Mouse (Mus musculus) neural tube, embryonic 12.5 days (tissue): ENCODE measurements around the gene Lss. TPM values are rescaled to one million over a fixed set of nuclear protein-coding genes. Genes with fewer than 3 reads are reported as not detected.
A peak's percentile ranks its signal among the peaks of the same experiment; 100 is the strongest.

ENCODE experiments used
- ATAC-seq: fragments of 200-750 bp; cut with Nextera tagmentation; 2 replicates; pipeline ENCODE4 v1.8.0; 2017; ENCODE audit warnings: low read depth, mild to moderate bottlenecking, moderate TSS enrichment, moderate library complexity; ENCODE audit not compliant: low FRiP score
- H3K27ac ChIP-seq: fragments of 300-500 bp; sonication (generic); 2 replicates; pipeline ENCODE4 v1.5.1; 2016
- H3K27me3 ChIP-seq: fragments of 300-500 bp; sonication (generic); replicated peaks from 2 replicates; pipeline ENCODE4 v1.6.1; 2016; ENCODE audit warnings: mild to moderate bottlenecking
- H3K36me3 ChIP-seq: fragments of 300-500 bp; sonication (generic); 2 replicates; pipeline ENCODE4 v1.6.1; 2016; ENCODE audit warnings: mild to moderate bottlenecking
- H3K4me1 ChIP-seq: fragments of 300-500 bp; sonication (generic); 2 replicates; pipeline ENCODE4 v1.6.1; 2016
- H3K4me2 ChIP-seq: fragments of 300-500 bp; sonication (generic); replicated peaks from 2 replicates; pipeline ENCODE4 v1.6.1; 2016; ENCODE audit warnings: mild to moderate bottlenecking
- H3K4me3 ChIP-seq: fragments of 300-500 bp; sonication (generic); 2 replicates; pipeline ENCODE4 v1.5.1; 2016
- H3K9ac ChIP-seq: fragments of 300-500 bp; sonication (generic); 2 replicates; pipeline ENCODE4 v1.6.1; 2016; ENCODE audit warnings: mild to moderate bottlenecking
- H3K9me3 ChIP-seq: fragments of 300-500 bp; sonication (generic); 2 replicates; pipeline ENCODE4 v1.6.1; 2016; ENCODE audit warnings: mild to moderate bottlenecking
- WGBS: fragments of 180-500 bp; shearing (Covaris S2); methylation state at CpG from one replicate; pipeline ENCODE4 v1.1.7; 2016; 5-methylcytosine and 5-hydroxymethylcytosine counted together
- polyA plus RNA-seq: library from polyadenylated mRNA; unstranded; fragments of >200 nt; fragmentation: Nextera tagmentation; extraction: Ambion mirVana; gene quantifications from 2 replicates; pipeline ENCODE4 v1.2.1, GENCODE M21; 2016

Lss gene
- polyA plus RNA-seq, 1 experiment from 2014 or later, result 51.9 TPM

- Histone ChIP-seq H3K4me2 (peak overlapping the region; percentile 82), H3K4me3 (peak overlapping the region; percentile 65), H3K36me3 (peaks cover 37% of the 10 kb centered on the region), H3K27me3 (no peaks in the 10 kb centered on the region), H3K9me3 (no peaks in the 10 kb centered on the region), H3K27ac (peak overlapping the region; percentile 51; the same call in 1 of the 2 replicates), H3K4me1 (peaks cover 24% of the 10 kb centered on the region), H3K9ac (peak overlapping the region; percentile 71)
- ATAC-seq, result peak; percentile 37
- 2% methylated on average over 14 of the region's 14 CpGs for WGBS
Observed at GRCm38 (mm10) chr10:76531828-76532227, 440 bp downstream of the Lss start.

GRCm38 (mm10) chr10:76535526-76535925, 4.1 kb downstream of the Lss start:
- H3K4me2 ChIP-seq, result no peak overlapping the region
- H3K27me3 ChIP-seq, result no peaks in the 10 kb centered on the region
- H3K36me3 ChIP-seq, result peaks cover 70% of the 10 kb centered on the region
- H3K9ac ChIP-seq, result no peak overlapping the region
- no peaks in the 10 kb centered on the region for H3K9me3 ChIP-seq
- H3K4me3 ChIP-seq, result no peak overlapping the region
- peaks cover 23% of the 10 kb centered on the region for H3K4me1 ChIP-seq
- H3K27ac ChIP-seq, result no peak overlapping the region
- WGBS, result 97% methylated on average over 7 of the region's 7 CpGs
- ATAC-seq, result no peak

- no peak overlapping the region for H3K4me2 ChIP-seq
- peaks cover 11% of the 10 kb centered on the region for H3K4me1 ChIP-seq
- no peak for ATAC-seq
- H3K9ac ChIP-seq, result no peak overlapping the region
- no peaks in the 10 kb centered on the region for H3K9me3 ChIP-seq
- H3K27me3 ChIP-seq, result no peaks in the 10 kb centered on the region
- peaks cover 91% of the 10 kb centered on the region for H3K36me3 ChIP-seq
- no peak overlapping the region for H3K27ac ChIP-seq
- no peak overlapping the region for H3K4me3 ChIP-seq
- WGBS, result 90% methylated on average over 9 of the region's 9 CpGs
Observed at GRCm38 (mm10) chr10:76537619-76538018, 6.2 kb downstream of the Lss start.

DNA sequence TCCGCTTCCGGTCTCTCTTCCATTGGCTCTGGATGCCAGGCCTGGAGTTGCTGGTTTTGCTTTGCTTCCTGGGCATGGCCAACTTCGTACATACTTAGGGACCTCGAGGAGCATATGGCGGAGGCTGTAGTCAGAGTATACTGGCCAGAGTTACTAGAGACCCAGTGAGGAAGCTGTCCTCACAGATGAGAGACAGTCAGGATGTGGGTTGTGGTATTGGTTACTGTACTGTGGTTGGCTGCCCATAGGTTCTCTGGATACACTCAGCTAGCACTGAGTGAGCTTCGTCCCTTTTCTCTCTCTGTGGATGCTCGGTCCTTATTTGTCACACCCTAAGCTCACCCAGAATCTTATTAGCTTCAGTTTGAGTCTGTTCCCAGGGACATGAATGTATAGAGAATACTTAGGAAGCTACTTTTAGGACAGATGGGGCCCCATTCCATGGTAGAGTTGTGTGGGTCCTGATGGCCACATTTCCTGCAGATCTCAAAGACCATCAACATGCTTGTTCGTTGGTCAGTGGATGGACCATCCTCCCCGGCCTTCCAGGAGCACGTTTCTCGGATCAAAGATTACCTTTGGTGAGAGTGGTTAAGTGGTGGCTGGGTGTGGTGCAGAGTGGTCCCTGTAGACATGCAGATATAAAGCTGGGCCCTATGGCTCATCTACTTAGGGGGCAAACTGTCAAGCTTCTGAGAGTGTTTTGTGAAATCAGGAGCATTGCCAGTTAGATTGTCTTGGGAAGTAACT, 10.1 kb downstream of the Lss start:
- Histone ChIP-seq H3K9ac (no peak overlapping the region), H3K9me3 (no peaks in the 10 kb centered on the region), H3K4me1 (no peaks in the 10 kb centered on the region), H3K36me3 (peaks cover 96% of the 10 kb centered on the region), H3K27me3 (no peaks in the 10 kb centered on the region), H3K27ac (no peak overlapping the region), H3K4me3 (no peak overlapping the region), H3K4me2 (no peak overlapping the region)
- no peak for ATAC-seq
- 95% methylated on average over 11 of the region's 11 CpGs for WGBS

DNA sequence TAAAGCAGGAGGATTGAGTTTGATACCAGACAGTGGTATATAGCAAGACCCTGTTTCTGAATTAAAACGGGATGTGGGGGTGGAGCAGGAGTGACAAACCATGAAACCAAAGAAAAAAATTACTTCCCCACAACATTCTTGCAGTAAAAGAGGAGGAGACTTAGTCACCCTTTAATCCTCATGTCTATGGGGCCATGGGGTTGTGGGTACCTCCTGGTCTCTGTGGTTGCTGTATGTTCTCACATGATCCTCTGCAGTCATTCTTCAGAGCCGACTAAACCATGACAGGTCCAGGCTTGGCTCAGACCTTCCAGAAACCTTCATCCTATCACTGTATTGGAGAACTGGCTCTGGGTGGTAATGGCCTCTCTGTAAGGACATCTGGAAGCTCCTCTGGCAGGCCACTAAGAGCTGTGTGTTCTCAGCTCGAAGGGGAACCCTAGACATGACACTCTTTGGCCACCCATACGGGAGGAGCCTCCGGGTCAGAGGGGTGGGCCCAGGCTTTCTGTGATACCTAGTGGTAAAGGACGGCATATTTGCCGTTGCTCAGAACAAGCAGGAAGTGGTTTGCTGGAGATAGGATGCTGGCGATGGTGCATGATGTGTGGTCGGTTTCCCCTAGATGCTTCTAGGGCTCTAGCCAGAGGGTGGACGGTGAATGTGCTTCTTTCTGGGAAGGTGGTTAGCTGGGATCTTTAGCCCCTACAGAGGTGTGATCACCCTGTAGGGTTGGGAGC, 11.4 kb downstream of the Lss start:
- no peak for ATAC-seq
- Histone ChIP-seq H3K36me3 (peaks cover 96% of the 10 kb centered on the region), H3K4me3 (no peak overlapping the region), H3K9ac (no peak overlapping the region), H3K27ac (no peak overlapping the region), H3K27me3 (no peaks in the 10 kb centered on the region), H3K4me2 (no peak overlapping the region), H3K9me3 (no peaks in the 10 kb centered on the region), H3K4me1 (no peaks in the 10 kb centered on the region)
- 93% methylated on average over 10 of the region's 10 CpGs for WGBS

GRCm38 (mm10) chr10:76546566-76546965, 15.2 kb downstream of the Lss start:
- Histone ChIP-seq H3K36me3 (peaks cover 100% of the 10 kb centered on the region), H3K27ac (no peak overlapping the region), H3K4me1 (no peaks in the 10 kb centered on the region), H3K27me3 (no peaks in the 10 kb centered on the region), H3K9ac (no peak overlapping the region), H3K4me2 (no peak overlapping the region), H3K9me3 (no peaks in the 10 kb centered on the region), H3K4me3 (no peak overlapping the region)
- WGBS, result 91% methylated on average over 8 of the region's 8 CpGs
- no peak for ATAC-seq

- Histone ChIP-seq H3K36me3 (peaks cover 100% of the 10 kb centered on the region), H3K9me3 (no peaks in the 10 kb centered on the region), H3K4me1 (no peaks in the 10 kb centered on the region), H3K27me3 (no peaks in the 10 kb centered on the region), H3K4me3 (no peak overlapping the region), H3K27ac (no peak overlapping the region), H3K4me2 (no peak overlapping the region), H3K9ac (no peak overlapping the region)
- WGBS, result 94% methylated on average over 8 of the region's 8 CpGs
- ATAC-seq, result no peak
Observed at GRCm38 (mm10) chr10:76548218-76548617, 16.8 kb downstream of the Lss start.

DNA sequence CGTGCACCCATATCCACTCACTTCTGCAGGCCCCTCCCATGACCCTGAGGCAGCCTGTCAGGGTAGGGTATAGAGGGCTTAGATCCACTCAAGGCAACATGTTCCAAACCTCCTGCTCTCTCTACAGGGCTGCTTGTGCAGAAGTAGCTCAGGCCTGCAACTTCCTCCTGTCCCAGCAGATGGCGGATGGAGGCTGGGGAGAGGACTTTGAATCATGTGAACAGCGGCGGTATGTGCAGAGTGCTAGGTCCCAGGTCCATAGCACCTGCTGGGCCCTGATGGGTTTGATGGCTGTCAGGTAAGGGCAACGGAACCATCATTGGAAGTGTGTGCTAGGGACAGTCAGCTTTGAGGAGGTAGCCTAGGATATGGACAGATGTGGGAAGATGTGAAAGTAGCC, 19.1 kb downstream of the Lss start:
- ATAC-seq, result no peak
- Histone ChIP-seq H3K4me1 (no peaks in the 10 kb centered on the region), H3K27me3 (no peaks in the 10 kb centered on the region), H3K27ac (no peak overlapping the region), H3K4me2 (no peak overlapping the region), H3K36me3 (peaks cover 96% of the 10 kb centered on the region), H3K4me3 (no peak overlapping the region), H3K9me3 (no peaks in the 10 kb centered on the region), H3K9ac (no peak overlapping the region)
- 93% methylated on average over 5 of the region's 5 CpGs for WGBS

GRCm38 (mm10) chr10:76551556-76551955, 20.2 kb downstream of the Lss start:
- no peak overlapping the region for H3K9ac ChIP-seq
- no peaks in the 10 kb centered on the region for H3K27me3 ChIP-seq
- no peak overlapping the region for H3K4me2 ChIP-seq
- no peaks in the 10 kb centered on the region for H3K4me1 ChIP-seq
- H3K36me3 ChIP-seq, result peaks cover 92% of the 10 kb centered on the region
- no peak overlapping the region for H3K27ac ChIP-seq
- 79% methylated on average over 3 of the region's 3 CpGs for WGBS
- H3K4me3 ChIP-seq, result no peak overlapping the region
- no peaks in the 10 kb centered on the region for H3K9me3 ChIP-seq
- ATAC-seq, result no peak

GRCm38 (mm10) chr10:76554061-76554460, 22.7 kb downstream of the Lss start:
- Histone ChIP-seq H3K9ac (no peak overlapping the region), H3K36me3 (peaks cover 67% of the 10 kb centered on the region), H3K27ac (no peak overlapping the region), H3K9me3 (no peaks in the 10 kb centered on the region), H3K27me3 (no peaks in the 10 kb centered on the region), H3K4me3 (no peak overlapping the region), H3K4me2 (no peak overlapping the region), H3K4me1 (no peaks in the 10 kb centered on the region)
- ATAC-seq, result no peak
- 95% methylated on average over 5 of the region's 5 CpGs for WGBS

- Histone ChIP-seq H3K27ac (no peak within 1 kb of the TSS), H3K27me3 (no peaks in the 10 kb centered on the region), H3K9ac (no peak within 1 kb of the TSS), H3K36me3 (no peaks in the 10 kb centered on the region), H3K4me3 (no peak within 1 kb of the TSS), H3K4me2 (no peak within 1 kb of the TSS), H3K4me1 (no peaks in the 10 kb centered on the region), H3K9me3 (no peaks in the 10 kb centered on the region)
- 88% methylated on average over 10 of the region's 10 CpGs for WGBS
- ATAC-seq, result no peak
Observed at GRCm38 (mm10) chr10:76561972-76562371, 30.6 kb downstream of the Lss start, which contains the start of gene Spatc1l. Gene Spatc1l, plus strand, starts transcription at chr10:76562272.

- no peaks in the 10 kb centered on the region for H3K4me1 ChIP-seq
- H3K9ac ChIP-seq, result no peak overlapping the region
- H3K36me3 ChIP-seq, result no peaks in the 10 kb centered on the region
- ATAC-seq, result no peak
- H3K27me3 ChIP-seq, result no peaks in the 10 kb centered on the region
- no peak overlapping the region for H3K4me2 ChIP-seq
- no peak overlapping the region for H3K4me3 ChIP-seq
- 90% methylated on average over 22 of the region's 22 CpGs for WGBS
- H3K27ac ChIP-seq, result no peak overlapping the region
- H3K9me3 ChIP-seq, result no peaks in the 10 kb centered on the region
Observed at GRCm38 (mm10) chr10:76569996-76570685, 38.8 kb downstream of the Lss start.
